Mouse (Mus musculus) small intestine, adult 2 months (tissue): ENCODE results near the gene Rpp40.

Experiments used
- CTCF ChIP-seq: fragments of 200-500 bp; IDR thresholded peaks from 2 replicates; pipeline ENCODE4 v1.5.1; 2012; ENCODE audit warnings: low read depth, mild to moderate bottlenecking, control low read depth, inconsistent platforms, low read length, moderate library complexity, mixed read lengths; ENCODE audit not compliant: insufficient replicate concordance, insufficient read length; ENCODE audit errors: extremely low read depth
- POLR2A ChIP-seq: fragments of 200-500 bp; IDR thresholded peaks from 2 replicates; pipeline ENCODE4 v1.6.1; 2012; ENCODE audit warnings: low read depth, mild to moderate bottlenecking, control low read depth, inconsistent platforms, low read length, moderate library complexity

DNA sequence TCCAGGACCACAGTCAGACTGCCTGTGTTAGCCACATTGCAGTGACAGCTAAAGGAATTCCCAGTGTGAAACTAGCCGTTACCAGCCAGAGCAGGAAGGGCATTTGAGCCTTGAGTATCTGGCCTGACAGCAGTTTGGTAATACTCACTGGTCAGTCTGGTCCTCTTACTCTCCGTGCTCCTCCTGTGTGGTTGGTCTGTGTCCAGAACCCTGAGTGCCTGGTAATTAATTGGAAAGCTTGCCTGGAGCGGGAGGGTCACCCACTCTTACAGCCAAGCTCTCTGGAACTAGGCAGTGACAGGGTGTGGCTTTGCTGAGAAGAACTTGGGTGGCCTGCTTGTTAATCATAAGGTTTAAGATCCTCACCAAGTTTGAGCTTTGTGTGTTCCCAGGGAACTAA lies 57.5 kb downstream of the Rpp40 start:
- TF ChIP-seq POLR2A: no peak
- TF ChIP-seq CTCF: no peak
